Mouse (Mus musculus) neural tube, embryonic 11.5 days (tissue): ENCODE data around the gene Dnmt1. TPM values are rescaled to one million over a fixed set of nuclear protein-coding genes. Genes with fewer than 3 reads are reported as not detected.
"Not testable (repeated sequence)": the region's sequence is repeated elsewhere in the genome, so short reads cannot be mapped to it uniquely, and the experiment has no call there.

ENCODE experiments used
- ATAC-seq: fragments of 200-750 bp; cut with Nextera tagmentation; 2 replicates; pipeline ENCODE4 v1.8.0; 2017; ENCODE audit warnings: moderate number of reproducible peaks, mild to moderate bottlenecking, moderate TSS enrichment, moderate library complexity; ENCODE audit not compliant: insufficient read depth, low FRiP score, low TSS enrichment
- DNase-seq: peaks from one replicate; pipeline ENCODE4 v3.0.0-alpha.2; 2015; ENCODE audit warnings: low spot score
- H3K27ac ChIP-seq: fragments of 300-500 bp; sonication (generic); 2 replicates; pipeline ENCODE4 v1.5.1; 2014; ENCODE audit warnings: low read depth, mild to moderate bottlenecking, low read length
- H3K27me3 ChIP-seq: fragments of 300-500 bp; sonication (generic); 2 replicates; pipeline ENCODE4 v1.6.1; 2014; ENCODE audit warnings: mild to moderate bottlenecking, low read length, mixed read lengths; ENCODE audit not compliant: control insufficient read depth, insufficient read depth
- H3K36me3 ChIP-seq: fragments of 300-500 bp; sonication (generic); 2 replicates; pipeline ENCODE4 v1.6.1; 2014; ENCODE audit warnings: mild to moderate bottlenecking, low read length, moderate library complexity, mixed read lengths; ENCODE audit not compliant: control insufficient read depth, insufficient read depth
- H3K4me1 ChIP-seq: fragments of 300-500 bp; sonication (generic); 2 replicates; pipeline ENCODE4 v1.6.1; 2014; ENCODE audit warnings: low read length, mixed read lengths; ENCODE audit not compliant: control insufficient read depth, insufficient read depth
- H3K4me2 ChIP-seq: fragments of 300-500 bp; sonication (generic); 2 replicates; pipeline ENCODE4 v1.6.1; 2014; ENCODE audit warnings: low read depth, mild to moderate bottlenecking, moderate library complexity
- H3K4me3 ChIP-seq: fragments of 300-500 bp; sonication (generic); 2 replicates; pipeline ENCODE4 v1.5.1; 2014; ENCODE audit warnings: low read depth, low read length
- H3K9ac ChIP-seq: fragments of 300-500 bp; sonication (generic); 2 replicates; pipeline ENCODE4 v1.6.1; 2014; ENCODE audit warnings: mild to moderate bottlenecking, low read length
- H3K9me3 ChIP-seq: fragments of 300-500 bp; sonication (generic); 2 replicates; pipeline ENCODE4 v1.6.1; 2016; ENCODE audit warnings: low read length; ENCODE audit not compliant: control insufficient read depth
- WGBS: fragments of 180-500 bp; shearing (Covaris S2); extraction: QIAGEN DNeasy Blood & Tissue Kit; methylation state at CpG from one replicate; pipeline ENCODE4 v1.1.7; 2014; 5-methylcytosine and 5-hydroxymethylcytosine counted together
- polyA plus RNA-seq: library from polyadenylated mRNA; unstranded; fragments of >200 nt; fragmentation: Nextera tagmentation; extraction: Ambion mirVana; gene quantifications from 2 replicates; pipeline ENCODE4 v1.2.1, GENCODE M21; 2014

The Dnmt1 gene
- polyA plus RNA-seq = 70.3 and 72.7 TPM in 2 replicates

DNA sequence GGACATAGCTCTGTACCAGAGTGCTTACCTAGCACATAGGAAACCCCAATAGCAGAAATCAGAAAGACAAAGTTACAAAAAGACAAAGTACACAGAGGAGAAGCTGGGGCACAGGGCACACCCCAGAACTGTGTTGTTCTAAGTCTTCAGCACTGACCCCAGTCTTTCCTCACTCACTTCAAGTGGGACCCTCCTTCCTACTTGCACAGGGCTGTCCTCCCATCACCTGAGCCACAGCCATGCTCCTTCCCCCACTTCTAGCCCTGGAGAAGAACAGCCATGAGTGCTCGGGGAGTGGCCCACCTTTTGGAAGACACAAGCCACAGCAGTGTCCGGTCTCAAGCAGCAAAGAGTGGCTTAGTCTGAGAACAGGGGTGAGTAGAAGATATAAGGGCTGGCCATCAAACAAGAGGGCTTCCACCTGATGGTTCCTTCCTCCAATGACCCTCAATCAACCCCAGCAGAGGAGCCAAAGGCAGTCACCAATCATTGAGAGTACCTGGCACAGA, at the start of gene Dnmt1:
Dnmt1 (minus strand) TSS at position 459 of the 509 bp plus-strand sequence.
- Histone ChIP-seq H3K9me3 (no peaks in the 10 kb centered on the region), H3K36me3 (no peaks in the 10 kb centered on the region), H3K27me3 (no peaks in the 10 kb centered on the region), H3K27ac (no peak within 1 kb of the TSS), H3K9ac (no peak within 1 kb of the TSS), H3K4me2 (no peak within 1 kb of the TSS), H3K4me3 (no peak within 1 kb of the TSS), H3K4me1 (no peaks in the 10 kb centered on the region)
- no peak for DNase-seq
- ATAC-seq = no peak
- WGBS = 89% methylated on average over 2 of the region's 2 CpGs

DNA sequence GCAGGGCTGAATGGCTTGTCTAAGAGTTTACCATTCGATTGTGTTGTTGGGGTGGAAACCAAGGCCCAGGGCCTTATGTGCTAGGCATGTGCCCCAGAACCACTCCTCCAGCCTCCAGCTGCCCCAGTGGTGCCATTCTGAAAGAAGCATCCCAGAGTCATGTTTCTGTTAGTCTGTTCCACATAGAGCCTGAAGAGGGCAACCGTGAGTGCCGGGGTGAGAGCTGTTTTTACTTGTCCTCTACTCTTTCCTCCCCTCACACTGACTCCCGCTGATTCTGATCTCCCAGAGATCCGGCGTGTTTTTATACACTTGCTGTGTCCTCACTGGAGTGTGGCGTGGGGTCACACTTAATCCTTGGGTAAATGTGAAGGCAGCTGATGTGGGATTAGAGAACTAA, 48.3 kb upstream of the Dnmt1 start:
- no peak for ATAC-seq
- Histone ChIP-seq H3K27ac (no peak overlapping the region), H3K36me3 (peaks cover 9% of the 10 kb centered on the region), H3K9me3 (no peaks in the 10 kb centered on the region), H3K27me3 (no peaks in the 10 kb centered on the region), H3K4me2 (no peak overlapping the region), H3K4me1 (no peaks in the 10 kb centered on the region), H3K9ac (no peak overlapping the region), H3K4me3 (no peak overlapping the region)
- DNase-seq = peak; percentile 8
- 89% methylated on average over 7 of the region's 7 CpGs for WGBS

DNA sequence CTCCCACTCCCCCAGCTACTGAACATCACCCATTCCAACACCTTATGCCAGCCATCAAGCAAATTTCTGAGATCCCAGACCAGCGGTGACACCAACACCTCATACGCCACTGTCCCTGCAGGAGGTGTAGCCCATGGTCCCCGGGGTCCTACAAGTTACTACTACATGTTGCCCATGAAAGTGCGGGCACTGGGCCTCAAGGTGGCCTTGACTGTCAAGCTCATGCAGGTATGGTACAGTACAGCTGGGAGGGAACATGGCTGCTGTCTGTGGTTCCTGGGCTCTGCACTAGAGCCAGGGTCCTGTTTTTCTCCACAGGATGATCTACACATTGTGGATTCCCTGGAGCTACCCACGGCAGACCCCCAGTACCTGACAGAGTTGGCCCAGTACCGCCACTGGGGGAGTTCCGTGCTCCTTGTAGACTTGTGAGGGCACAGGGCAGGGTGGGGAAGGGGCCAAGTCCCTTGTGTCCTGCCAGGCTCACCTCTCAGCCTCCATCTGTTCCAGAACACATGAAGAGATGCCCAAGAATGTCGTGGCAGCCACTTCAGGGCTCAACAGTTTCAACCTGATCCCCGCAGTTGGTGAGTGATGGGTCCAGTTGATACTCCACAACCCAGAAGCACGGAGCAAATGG, 47.7 kb upstream of the Dnmt1 start:
- Histone ChIP-seq H3K4me3 (no peak overlapping the region), H3K36me3 (peaks cover 9% of the 10 kb centered on the region), H3K4me2 (no peak overlapping the region), H3K4me1 (no peaks in the 10 kb centered on the region), H3K9ac (no peak overlapping the region), H3K27me3 (no peaks in the 10 kb centered on the region), H3K27ac (no peak overlapping the region), H3K9me3 (no peaks in the 10 kb centered on the region)
- no peak for ATAC-seq
- peak; percentile 5 for DNase-seq
- 90% methylated on average over 10 of the region's 10 CpGs for WGBS

DNA sequence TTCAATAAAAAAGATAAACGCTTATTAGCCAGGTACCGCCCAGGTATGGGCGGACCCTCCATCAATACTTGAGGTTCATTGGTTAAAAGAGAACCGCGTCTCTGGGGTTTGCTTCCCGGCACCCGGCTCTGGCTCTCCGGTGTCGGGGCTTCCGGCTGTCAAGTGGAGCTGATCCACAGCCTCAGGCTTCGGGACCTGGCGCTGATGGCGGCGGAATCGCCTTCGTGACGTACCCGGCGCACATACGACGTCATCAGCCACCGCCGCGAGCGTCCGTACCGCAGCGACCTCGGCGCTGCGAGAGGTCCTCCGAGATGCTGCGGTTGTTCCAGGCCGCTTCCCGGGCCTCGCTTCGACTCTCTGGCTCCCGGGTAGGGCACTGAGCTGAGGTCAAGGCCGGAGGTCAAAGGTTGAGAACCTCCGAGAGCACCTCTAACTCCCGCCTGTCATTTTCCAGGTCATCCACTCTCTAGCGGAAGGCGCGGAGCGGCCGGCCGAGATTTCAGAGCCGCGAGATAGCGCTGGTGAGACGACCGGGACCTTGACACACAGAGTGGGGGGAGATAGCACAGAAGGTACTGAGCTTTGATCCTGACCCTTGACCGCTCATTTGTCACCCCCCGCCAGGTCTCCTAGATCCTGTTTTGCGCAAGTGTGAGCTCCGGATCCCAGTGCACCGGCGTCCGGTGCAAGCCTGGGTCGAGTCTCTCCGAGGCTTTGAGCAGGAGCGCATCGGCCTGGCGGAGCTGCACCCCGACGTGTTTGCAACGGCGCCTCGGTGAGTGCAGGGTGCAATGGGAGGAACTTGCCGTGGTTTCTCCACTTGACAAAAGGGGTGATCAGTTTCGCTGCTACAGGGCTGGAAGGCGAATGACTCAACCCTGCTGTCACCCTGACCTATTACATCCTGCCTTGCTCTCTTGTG, 43.2 kb upstream of the Dnmt1 start, which contains the start of gene Mrpl4:
Mrpl4 (plus strand) TSS at position 112 of the 925 bp plus-strand sequence.
- peaks cover 3% of the 10 kb centered on the region for H3K36me3 ChIP-seq
- H3K27me3 ChIP-seq = no peaks in the 10 kb centered on the region
- peak within 1 kb of the TSS; percentile 72 for H3K27ac ChIP-seq
- H3K4me1 ChIP-seq = no peaks in the 10 kb centered on the region
- peak; percentile 95 for DNase-seq
- WGBS = under 1% methylated on average over 72 of the region's 72 CpGs
- H3K9me3 ChIP-seq = no peaks in the 10 kb centered on the region
- peak within 1 kb of the TSS; percentile 88 for H3K9ac ChIP-seq
- H3K4me2 ChIP-seq = peak within 1 kb of the TSS; percentile 73
- peak; percentile 90 for ATAC-seq
- peak within 1 kb of the TSS; percentile 86 for H3K4me3 ChIP-seq

DNA sequence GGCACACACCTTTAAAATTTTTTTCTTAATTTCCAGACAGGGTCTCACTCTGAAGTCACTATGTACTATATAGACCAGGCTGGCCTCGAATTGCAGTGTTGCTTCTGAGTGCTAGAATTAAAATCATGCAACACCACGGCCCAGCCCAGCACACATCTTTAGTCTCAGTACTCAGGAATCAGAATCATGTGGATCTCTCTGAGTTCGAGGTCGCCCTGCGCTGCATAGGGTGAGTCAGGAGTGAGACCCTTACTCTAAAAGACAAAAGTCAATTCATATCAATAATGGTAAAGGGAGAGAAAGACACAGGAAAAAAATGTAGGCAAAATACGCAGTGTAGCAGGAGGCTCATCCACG, 42.6 kb upstream of the Dnmt1 start:
- Histone ChIP-seq H3K27me3 (no peaks in the 10 kb centered on the region), H3K4me2 (peak overlapping the region; percentile 73), H3K36me3 (peaks cover 3% of the 10 kb centered on the region; the same call in 1 of the 2 replicates), H3K4me3 (peak overlapping the region; percentile 86), H3K9me3 (no peaks in the 10 kb centered on the region), H3K27ac (peak overlapping the region; percentile 72; the same call in 1 of the 2 replicates), H3K4me1 (no peaks in the 10 kb centered on the region), H3K9ac (peak overlapping the region; percentile 88)
- WGBS = 11% methylated on average over 7 of the region's 7 CpGs
- DNase-seq = no peak
- ATAC-seq = no peak

DNA sequence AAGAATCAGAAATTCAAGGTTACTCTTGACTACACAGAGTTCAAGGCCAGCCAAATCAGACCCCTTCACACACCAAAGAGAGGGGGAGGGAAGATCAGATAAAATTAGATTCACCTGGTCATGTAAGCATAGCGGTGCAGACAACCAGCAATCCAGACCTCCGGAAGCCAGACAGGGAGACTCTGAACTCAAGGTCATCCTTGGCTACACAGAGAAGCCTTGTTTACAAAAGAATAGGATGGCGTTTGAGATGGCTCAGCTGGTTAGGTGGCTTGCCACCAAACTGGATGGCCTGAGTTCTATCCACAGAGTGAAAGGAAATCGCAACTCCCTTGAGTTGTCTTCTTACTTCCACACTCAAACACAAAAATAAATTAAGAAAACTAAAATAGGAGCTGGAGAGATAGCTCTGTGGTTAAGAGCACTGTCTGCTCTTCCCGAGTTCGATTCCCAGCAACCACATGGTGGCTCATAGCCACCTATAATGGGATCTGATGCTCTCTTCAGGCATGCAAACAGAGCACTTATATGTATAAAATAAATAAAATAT, 42.0 kb upstream of the Dnmt1 start:
- Histone ChIP-seq H3K27me3 (no peaks in the 10 kb centered on the region), H3K4me1 (no peaks in the 10 kb centered on the region), H3K9me3 (no peaks in the 10 kb centered on the region), H3K27ac (no peak overlapping the region), H3K4me2 (no peak overlapping the region), H3K9ac (no peak overlapping the region), H3K4me3 (no peak overlapping the region), H3K36me3 (peaks cover 1% of the 10 kb centered on the region; the same call in 1 of the 2 replicates)
- WGBS = 77% methylated on average over 6 of the region's 6 CpGs
- DNase-seq (no peak), ATAC-seq (no peak)

DNA sequence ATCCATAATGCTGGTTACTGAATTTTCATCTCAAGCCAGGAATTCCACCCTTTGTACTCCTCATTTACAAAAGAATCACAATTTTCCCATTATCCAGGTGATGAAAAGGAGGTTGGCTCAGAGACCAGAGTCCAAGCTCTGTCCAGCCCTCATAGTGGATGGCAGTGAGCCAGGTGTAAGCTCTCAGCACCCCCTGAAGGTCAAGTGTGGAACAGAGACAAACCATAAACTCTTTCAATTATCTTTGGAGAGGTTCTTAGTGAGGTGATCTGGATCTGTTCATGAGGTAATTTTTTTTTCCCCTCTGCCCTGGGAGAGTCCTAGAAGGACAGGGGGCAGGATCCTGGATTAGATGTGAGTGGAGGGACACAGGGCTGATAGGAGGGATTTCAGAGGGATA, 41.1 kb upstream of the Dnmt1 start:
- no peaks in the 10 kb centered on the region for H3K9me3 ChIP-seq
- DNase-seq = no peak
- no peak overlapping the region for H3K4me2 ChIP-seq
- H3K4me3 ChIP-seq = no peak overlapping the region
- no peaks in the 10 kb centered on the region for H3K36me3 ChIP-seq
- no peaks in the 10 kb centered on the region for H3K4me1 ChIP-seq
- H3K27me3 ChIP-seq = no peaks in the 10 kb centered on the region
- ATAC-seq = no peak
- H3K9ac ChIP-seq = no peak overlapping the region
- no peak overlapping the region for H3K27ac ChIP-seq

DNA sequence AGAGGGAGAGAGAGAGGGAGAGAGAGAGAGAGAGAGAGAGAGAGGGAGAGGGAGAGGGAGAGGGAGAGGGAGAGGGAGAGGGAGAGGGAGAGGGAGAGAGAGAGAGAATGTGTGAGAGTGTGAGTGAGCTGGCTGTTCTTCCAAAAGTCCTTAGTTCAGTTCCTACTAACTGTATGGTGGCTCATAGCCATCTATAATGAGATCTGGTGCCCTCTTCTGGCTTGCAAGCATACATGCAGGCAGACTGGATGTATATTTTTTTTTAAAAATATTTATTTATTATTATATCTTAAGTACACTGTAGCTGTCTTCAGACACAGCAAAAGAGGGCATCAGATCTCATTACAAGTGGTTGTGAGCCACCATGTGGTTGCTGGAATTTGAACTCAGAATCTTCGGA, 38.6 kb upstream of the Dnmt1 start:
- H3K27me3 ChIP-seq, H3K4me1 ChIP-seq, H3K9ac ChIP-seq, H3K4me2 ChIP-seq, H3K36me3 ChIP-seq, DNase-seq, H3K4me3 ChIP-seq, ATAC-seq, H3K27ac ChIP-seq, H3K9me3 ChIP-seq: not testable (repeated sequence)
- whole genome bisulfite sequencing = 79% methylated on average over 1 of the region's 1 CpGs
